Mouse (Mus musculus): ENCODE data around the gene Rnf150.

- TF ChIP-seq ZKSCAN1 (IDR thresholded peaks at IDR 0.05; ENCODE audit: low read depth, low read length) (no peak), CTCF (IDR thresholded peaks at IDR 0.05 in 2 of 3, conservative IDR thresholded peaks at IDR 0.05 in 1 of 3; ENCODE audit: control insufficient read depth in 1 of 3, insufficient read depth in 1 of 3, low read depth in 2 of 3, low read length in 3 of 3, poor library complexity in 1 of 3, severe bottlenecking in 1 of 3) (no peak)
Measured at GRCm38 (mm10) chr8:82863745-82864520, 777 bp downstream of the Rnf150 start.

All from MEL (cell line).